Mouse (Mus musculus): ENCODE data around the gene Prrc2c. TPM values are rescaled to one million over a fixed set of nuclear protein-coding genes. Genes with fewer than 3 reads are reported as not detected.

Prrc2c gene
- total RNA-seq (2023), result 100 to 1,000 TPM; 155 to 173 TPM

GRCm38 (mm10) chr1:162740401-162740835, at the start of gene Prrc2c:
TSS of gene Prrc2c (minus strand) at chr1:162740556.

GRCm38 (mm10) chr1:162658119-162658518, 82.2 kb downstream of the Prrc2c start, which contains the start of gene Myocos:
TSS of gene Myocos (minus strand) at chr1:162658219.

DNA sequence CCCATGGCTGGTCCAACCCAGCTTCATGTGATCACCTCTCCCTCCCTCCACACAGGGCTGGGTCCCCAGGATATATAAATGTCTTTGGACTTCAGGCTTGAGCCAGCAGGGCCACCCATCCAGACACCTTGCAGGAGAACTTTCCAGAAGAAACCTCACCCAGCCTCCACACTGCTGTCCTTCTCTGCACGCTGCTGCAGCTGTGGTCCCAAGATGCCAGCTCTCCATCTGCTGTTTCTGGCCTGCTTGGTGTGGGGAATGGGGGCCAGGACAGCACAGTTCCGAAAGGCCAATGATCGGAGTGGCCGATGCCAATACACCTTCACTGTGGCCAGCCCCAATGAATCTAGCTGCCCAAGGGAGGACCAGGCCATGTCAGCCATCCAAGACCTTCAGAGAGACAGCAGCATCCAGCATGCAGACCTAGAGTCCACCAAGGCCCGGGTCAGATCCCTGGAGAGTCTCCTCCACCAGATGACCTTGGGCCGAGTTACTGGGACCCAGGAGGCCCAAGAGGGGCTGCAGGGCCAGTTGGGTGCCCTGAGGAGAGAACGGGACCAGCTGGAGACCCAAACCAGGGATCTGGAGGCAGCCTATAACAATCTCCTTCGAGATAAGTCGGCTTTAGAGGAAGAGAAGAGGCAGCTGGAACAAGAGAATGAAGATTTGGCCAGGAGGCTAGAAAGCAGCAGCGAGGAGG, 101.2 kb downstream of the Prrc2c start, which contains the start of gene Myoc:
Myoc (plus strand) TSS at position 105 of the 700 bp plus-strand sequence.

Other genes with a start within 250 kb of the Prrc2c start
- 1 to 10 TPM; 4.9 to 6.1 TPM for gene Mettl13, start 192.0 kb downstream of the Prrc2c start, total RNA-seq (2023)
- gene Vamp4, start 170.0 kb downstream of the Prrc2c start, total RNA-seq (2023), result 10 to 100 TPM; 72.2 to 77.8 TPM
- not detected for gene Myoc, start 101.4 kb downstream of the Prrc2c start, total RNA-seq (2023)
- not detected for gene Myocos, start 82.3 kb downstream of the Prrc2c start, total RNA-seq (2023)
- not detected for gene Fmo4, start 73.4 kb upstream of the Prrc2c start, total RNA-seq (2023)
- gene Fmo1, start 126.1 kb upstream of the Prrc2c start, total RNA-seq (2023), result under 1 TPM in 1 of 2 experiments, not detected in 1; 0.53 TPM
- 1 to 10 TPM in 1 of 2 experiments, not detected in 1; 1.4 TPM for gene Fmo2, start 158.2 kb upstream of the Prrc2c start, total RNA-seq (2023)
- gene Fmo6, start 197.0 kb upstream of the Prrc2c start, total RNA-seq (2023), result not detected
- gene Fmo3, start 244.0 kb upstream of the Prrc2c start, total RNA-seq (2023), result not detected